Mouse (Mus musculus) left cerebral cortex, adult 2 months (tissue): Measurements from ENCODE around the gene Aurka. TPM values are rescaled to one million over a fixed set of nuclear protein-coding genes. Genes with fewer than 3 reads are reported as not detected.

ENCODE experiments used
- DNase-seq, 2 experiments: peaks; one replicate each; pipeline ENCODE4 v3.0.0; 2021 to 2022; ENCODE audit warnings: low spot score in 2 of 2, mixed read lengths in 1 of 2; ENCODE audit errors: extremely low spot score in 1 of 2
- H3K27ac ChIP-seq: fragments of 200-600 bp; 2 replicates; pipeline ENCODE4 v1.8.1; 2022
- H3K4me3 ChIP-seq: fragments of 200-600 bp; 2 replicates; pipeline ENCODE4 v1.8.1; 2022
- CTCF ChIP-seq: fragments of 200-600 bp; IDR thresholded peaks from 2 replicates; pipeline ENCODE4 v1.8.1; 2022; ENCODE audit warnings: antibody characterized with exemption, mild to moderate bottlenecking, moderate library complexity
- intact Hi-C: fragments of 180-260 bp; cut with DNase I; formaldehyde crosslinking; loops from one replicate; pipeline ENCODE4 v1.15.1; 2025
- total RNA-seq, 2 experiments: library from RNA; stranded (reverse); gene quantifications; 2 replicates each; pipeline ENCODE4 v1.2.3; 2021

Gene Aurka
- total RNA-seq, 2 experiments from 2014 or later, result 0.87 to 1.2 TPM

DNA sequence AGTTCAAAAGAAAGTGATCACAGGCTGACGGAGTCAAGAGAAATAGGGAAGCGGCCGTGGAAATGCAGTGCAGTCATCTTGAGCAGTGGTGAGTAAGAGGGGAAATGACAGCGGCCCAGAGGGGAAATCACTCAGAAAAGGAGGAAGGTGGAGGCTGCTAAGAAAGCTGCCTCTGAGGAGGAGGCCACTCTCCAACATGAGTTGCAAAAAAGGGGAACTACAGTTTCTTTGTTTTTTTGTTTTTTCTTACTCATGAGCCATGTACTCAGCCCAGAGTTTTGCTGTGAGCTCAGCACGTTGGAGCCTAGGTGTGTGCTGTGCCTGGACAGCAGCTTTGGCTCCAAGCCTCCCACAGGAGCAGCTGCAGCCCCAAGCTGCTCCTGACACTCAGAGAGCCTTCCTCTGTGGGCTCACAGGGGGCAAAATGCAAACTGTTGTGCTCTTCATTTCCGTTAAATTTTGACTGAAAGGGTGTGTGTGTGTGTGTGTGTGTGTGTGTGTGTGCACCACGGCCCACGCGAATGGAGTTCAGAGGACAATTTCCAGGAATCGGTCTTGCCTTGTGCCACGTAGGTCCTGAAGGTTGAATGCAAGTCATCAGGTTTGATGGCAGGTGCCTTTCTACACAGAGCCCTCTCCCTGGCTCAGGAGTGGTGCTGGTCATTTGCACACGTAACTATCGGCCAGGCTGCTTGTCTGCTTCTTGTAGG, 30.9 kb upstream of the Aurka start:
- Histone ChIP-seq H3K27ac (no peak overlapping the region), H3K4me3 (no peak overlapping the region)
- intact Hi-C loops, result no loop called here
- DNase-seq, result no peak
- no peak for TF ChIP-seq CTCF

DNA sequence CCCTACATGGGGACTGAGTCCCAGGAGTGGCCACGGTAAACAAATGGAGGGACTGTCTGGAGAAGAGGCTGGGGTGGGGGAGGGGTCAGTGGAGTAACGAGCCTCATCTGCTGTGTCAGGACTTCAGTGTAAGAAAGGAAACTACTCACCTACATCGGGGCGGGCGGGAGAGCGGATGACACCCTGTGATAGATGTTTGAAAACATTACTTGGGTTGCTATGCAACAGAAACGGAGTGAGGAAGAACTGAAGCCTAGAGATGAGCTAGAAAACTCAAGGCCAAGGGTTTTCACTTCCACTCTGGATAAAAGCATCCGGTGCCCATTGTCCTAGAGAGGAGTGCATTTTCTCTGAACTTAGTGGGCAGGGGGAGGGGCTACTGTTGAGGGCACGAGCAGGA, 29.6 kb upstream of the Aurka start:
- Histone ChIP-seq H3K4me3 (no peak overlapping the region), H3K27ac (no peak overlapping the region)
- no peak for TF ChIP-seq CTCF
- intact Hi-C loops, result no loop called here
- DNase-seq, result no peak

DNA sequence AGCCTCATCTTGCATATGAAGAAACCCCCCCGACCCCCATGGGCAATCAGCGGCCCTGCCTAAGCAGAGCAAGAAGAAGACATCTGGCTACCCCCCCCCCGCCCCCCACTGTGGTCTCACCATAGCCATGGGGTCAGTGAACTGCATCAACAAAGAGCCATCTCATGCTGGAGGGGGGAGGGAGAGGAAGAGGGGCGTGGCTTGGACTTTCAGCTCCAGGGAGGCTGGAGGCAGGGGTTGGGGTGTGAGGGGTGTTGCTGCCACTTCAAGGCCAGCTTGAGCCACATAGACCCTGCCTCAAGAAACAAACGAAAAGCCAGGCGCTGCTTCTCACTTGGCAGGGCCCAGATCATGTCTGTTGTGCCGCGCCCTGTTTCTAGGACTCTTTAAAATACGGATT, 25.6 kb upstream of the Aurka start:
- TF ChIP-seq CTCF, result no peak
- intact Hi-C loops, result no loop called here
- no peak overlapping the region for H3K27ac ChIP-seq
- H3K4me3 ChIP-seq, result no peak overlapping the region
- DNase-seq, result no peak

DNA sequence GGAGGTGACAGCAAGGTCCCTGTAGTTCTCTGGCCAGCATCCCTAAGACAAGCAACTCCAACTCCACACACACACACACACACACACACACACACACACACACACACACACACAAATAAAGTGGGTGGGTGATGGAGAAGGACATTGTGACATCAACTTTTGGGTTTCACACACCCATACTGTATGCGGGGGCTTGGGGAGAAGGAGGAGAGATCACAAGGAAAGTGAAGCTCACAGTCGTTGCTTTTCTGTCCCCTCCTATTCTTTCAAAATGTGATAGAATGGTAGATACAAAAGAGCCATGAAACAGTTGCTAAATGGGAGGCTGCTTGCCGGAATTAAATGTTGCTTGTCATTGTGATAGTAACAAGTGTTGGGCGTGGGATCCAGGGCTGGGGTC, 24.3 kb upstream of the Aurka start:
- DNase-seq, result no peak
- TF ChIP-seq CTCF, result no peak
- Histone ChIP-seq H3K27ac (no peak overlapping the region), H3K4me3 (no peak overlapping the region)
- intact Hi-C loops, result loop anchor here (5.0 kb wide), 1 partner anchor 43 kb away; no protein-coding TSS in a partner anchor

DNA sequence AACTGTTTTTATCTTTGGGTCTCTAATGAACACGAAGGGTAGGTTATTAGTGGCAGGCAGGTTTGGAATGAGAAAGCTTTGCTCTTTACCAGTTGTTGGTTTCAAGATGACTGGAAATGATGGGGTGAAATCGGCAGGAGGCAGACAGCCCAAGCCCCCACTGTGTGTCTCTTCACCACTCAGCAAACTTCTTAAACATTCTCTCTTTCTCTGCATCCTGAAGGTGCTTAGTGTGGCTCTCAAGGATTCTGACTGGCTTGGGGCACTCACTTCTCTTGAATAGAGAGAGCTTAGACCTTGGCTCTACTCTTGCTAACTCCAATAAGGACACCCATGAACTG, 23.7 kb upstream of the Aurka start:
- no peak for TF ChIP-seq CTCF
- no peak overlapping the region for H3K4me3 ChIP-seq
- intact Hi-C loops, result loop anchor here (5.0 kb wide), 1 partner anchor 43 kb away; no protein-coding TSS in a partner anchor
- DNase-seq, result no peak
- H3K27ac ChIP-seq, result no peak overlapping the region

DNA sequence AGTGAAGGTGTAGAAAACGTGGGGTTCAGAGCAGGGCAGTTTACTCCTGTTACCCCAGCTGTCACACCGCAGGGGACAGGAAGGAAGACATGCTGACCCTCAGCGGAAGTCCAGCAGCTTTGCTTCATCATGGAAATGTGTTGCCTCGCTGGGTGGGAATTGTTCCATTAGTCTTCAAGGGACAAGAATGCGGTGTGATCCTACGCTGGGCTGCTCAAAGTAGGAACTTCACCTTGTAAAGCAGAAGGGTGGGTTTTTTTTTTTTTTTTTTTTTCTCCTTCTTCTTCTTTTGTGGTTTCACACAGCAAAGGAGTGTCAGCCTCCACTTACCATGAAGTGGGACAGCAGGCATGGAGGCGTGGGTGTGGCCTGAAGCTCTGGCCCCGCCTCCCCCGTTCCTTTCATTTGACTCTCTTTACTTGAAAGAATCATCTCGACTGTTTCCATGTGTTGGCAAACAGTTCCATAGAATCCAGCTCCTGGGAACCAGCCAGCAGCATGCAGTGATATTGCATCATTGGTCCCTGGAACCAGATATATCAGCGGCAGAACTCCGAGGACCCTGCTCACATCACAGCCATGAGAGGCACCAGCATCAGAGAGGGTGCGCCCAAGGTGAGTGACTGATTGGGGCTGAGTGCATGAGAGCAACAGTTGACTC, 23.2 kb upstream of the Aurka start, which contains the start of gene Cass4:
TSS of gene Cass4 (plus strand) at position 404 of the 661 bp plus-strand sequence.
- DNase-seq, result no peak
- intact Hi-C loops, result loop anchor here (5.0 kb wide), 1 partner anchor 44 kb away; no protein-coding TSS in a partner anchor
- TF ChIP-seq CTCF, result no peak
- H3K27ac ChIP-seq, result peak within 1 kb of the TSS; percentile 53; the same call in 1 of the 2 replicates
- no peak within 1 kb of the TSS for H3K4me3 ChIP-seq

DNA sequence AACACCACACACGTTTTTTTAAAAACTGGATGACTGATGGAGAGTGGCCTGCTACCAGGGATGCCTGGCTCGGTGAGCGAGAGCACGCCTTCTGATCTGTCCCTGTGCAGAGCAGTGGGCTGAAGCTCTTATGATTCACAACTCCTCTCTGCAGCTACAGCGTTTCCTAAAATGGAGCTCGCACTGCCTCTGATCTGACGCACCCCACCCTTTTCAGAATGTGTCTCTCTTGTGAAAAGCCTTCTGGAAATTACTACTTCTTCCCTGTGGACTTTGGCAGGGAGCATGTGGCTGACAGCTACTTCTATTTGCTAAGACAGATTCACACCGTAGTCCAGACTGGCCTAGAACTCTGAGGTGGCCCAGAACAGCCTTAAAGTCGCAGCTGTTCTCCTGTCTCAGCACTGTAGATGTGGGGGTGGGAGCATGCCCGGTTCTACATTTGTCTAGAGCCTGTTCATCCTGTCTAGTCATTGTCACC, 21.7 kb upstream of the Aurka start:
- intact Hi-C loops, result loop anchor here (5.0 kb wide), 1 partner anchor 45 kb away; no protein-coding TSS in a partner anchor
- H3K4me3 ChIP-seq, result no peak overlapping the region
- no peak for TF ChIP-seq CTCF
- peak; percentile 47 to 53 for DNase-seq
- peak overlapping the region; percentile 53 for H3K27ac ChIP-seq

DNA sequence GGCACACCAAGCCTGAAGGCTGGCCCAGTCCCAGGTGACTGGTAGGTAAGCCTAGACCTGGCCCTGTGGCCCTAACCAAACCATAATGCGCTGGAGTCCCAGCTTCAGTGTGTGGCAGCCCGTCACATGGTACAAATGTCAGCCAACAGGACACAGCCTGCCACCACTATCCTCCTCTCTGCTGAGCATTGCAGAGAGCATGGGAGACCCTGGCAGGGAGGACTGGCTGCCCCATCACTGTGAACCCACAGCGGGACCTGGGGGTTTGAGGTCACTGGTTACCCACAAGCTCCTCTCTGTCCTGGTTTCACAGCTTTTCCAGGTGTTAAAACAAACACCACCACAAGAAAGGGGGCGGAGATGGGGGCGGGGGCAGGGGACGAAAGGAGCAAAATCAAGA, 20.0 kb upstream of the Aurka start:
- intact Hi-C loops, result loop anchor here (5.0 kb wide), 1 partner anchor 47 kb away; no protein-coding TSS in a partner anchor
- H3K27ac ChIP-seq, result no peak overlapping the region
- DNase-seq, result no peak

DNA sequence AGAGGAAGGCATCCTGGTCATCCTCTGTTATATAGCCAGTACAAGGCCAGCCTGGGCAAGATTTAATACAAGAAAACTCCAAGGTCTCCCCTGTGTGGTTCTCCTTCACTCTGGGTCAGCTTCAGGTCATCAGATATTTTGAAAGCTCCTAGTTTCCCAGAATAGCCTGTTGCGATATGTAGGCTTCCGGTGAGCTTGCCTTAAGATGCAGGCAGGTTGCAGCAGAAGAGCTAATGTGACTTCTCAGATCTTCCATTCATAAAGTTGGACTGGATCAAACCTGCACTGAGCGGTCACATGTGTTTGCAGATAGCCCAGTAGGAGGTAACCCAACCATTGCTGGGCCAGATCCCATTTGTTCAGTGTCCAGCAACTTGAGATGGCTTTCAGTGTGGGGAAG, 14.4 kb upstream of the Aurka start:
- intact Hi-C loops, result no loop called here

More for the DNA sequence above, 20.0 kb upstream of the Aurka start:
- no peak for TF ChIP-seq CTCF
- H3K4me3 ChIP-seq, result no peak overlapping the region

DNA sequence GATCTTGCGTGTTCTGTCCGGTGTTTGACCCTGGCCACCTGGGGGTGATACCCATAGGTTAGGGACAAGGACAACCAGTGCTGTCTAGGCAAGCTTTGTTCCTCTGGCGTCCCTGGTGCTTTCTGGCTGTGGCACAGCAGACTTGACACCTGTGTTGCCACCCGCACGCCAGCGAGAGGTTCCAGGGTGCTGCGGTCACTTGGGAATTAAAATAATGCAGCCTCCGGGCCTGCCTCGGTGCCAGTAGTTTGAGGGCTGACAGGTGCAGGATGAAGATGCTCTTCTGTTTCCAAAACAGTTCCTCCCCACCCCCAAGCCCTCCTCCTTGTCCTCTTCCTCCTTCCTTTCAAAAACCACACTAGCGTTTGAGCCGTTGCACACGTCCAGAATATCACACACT, 11.6 kb upstream of the Aurka start:
- intact Hi-C loops, result no loop called here
- no peak for DNase-seq
- TF ChIP-seq CTCF, result no peak
- no peak overlapping the region for H3K27ac ChIP-seq
- no peak overlapping the region for H3K4me3 ChIP-seq

More for the DNA sequence above, 14.4 kb upstream of the Aurka start:
- no peak for DNase-seq
- Histone ChIP-seq H3K27ac (no peak overlapping the region), H3K4me3 (no peak overlapping the region)
- TF ChIP-seq CTCF, result no peak

DNA sequence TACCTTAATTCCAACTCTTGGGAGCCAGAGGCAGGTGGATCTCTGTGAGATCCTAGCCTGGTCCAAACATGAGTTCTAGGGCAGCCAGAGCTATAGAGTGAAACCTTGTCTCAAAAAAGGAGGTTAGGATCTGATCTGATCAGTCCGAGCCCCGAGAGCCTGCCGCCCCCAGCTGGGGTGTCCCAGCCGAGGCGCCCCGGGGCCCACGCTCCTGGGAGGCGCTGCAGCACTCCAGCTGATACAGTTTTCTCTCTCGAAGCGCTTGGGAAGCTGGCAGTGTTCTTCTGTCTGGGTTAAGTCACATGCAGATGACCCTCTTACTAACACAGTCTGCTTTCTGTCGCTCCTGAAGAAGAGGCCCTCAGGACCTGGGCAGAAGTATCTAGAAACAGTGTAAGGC, 11.0 kb upstream of the Aurka start:
- no peak for DNase-seq
- Histone ChIP-seq H3K4me3 (no peak overlapping the region), H3K27ac (no peak overlapping the region)
- intact Hi-C loops, result no loop called here
- TF ChIP-seq CTCF, result no peak

DNA sequence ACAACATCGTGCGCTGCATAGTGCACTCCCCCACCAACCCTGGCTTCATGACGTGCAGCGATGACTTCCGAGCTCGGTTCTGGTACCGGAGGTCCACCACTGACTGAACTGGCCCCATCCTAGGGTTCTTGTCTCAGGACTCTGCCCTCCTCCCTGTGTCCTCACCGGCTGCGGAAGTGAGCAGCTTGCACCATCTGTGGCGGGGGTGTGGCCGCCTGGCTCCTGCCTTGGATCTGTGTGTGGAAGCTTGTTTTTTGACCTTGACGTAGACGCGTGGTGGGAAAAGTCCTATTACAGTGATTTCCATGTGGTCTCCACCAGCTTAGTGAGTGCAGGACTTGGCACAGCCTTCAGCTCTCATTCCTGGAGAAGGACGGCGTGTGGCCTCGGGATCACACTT, 10.2 kb upstream of the Aurka start:
- no peak for DNase-seq
- no peak for TF ChIP-seq CTCF
- Histone ChIP-seq H3K4me3 (no peak overlapping the region), H3K27ac (no peak overlapping the region)
- intact Hi-C loops, result no loop called here
